Mouse (Mus musculus) heart, embryonic 12.5 days (tissue): ENCODE results near the gene Defb21. TPM values are rescaled to one million over a fixed set of nuclear protein-coding genes. Genes with fewer than 3 reads are reported as not detected.

Experiments used
- polyA plus RNA-seq: library from polyadenylated mRNA; unstranded; fragments of >200 nt; fragmentation: Nextera tagmentation; extraction: Ambion mirVana; gene quantifications from 2 replicates; pipeline ENCODE4 v1.2.1, GENCODE M21; 2016

Gene Defb21
- polyA plus RNA-seq, 1 experiment from 2014 or later: not detected

Other genes starting within 250 kb of the Defb21 start
- 65.3 and 68.9 TPM in 2 replicates for gene Rbck1, start 240.1 kb upstream of the Defb21 start, polyA plus RNA-seq
- 8.5 and 10.1 TPM in 2 replicates for gene Trib3, start 228.7 kb upstream of the Defb21 start, polyA plus RNA-seq
- 3.4 and 3.8 TPM in 2 replicates for gene Nrsn2, start 196.1 kb upstream of the Defb21 start, polyA plus RNA-seq
- 11.5 TPM in 2 replicates for gene Sox12, start 174.7 kb upstream of the Defb21 start, polyA plus RNA-seq
- 61.4 and 64.9 TPM in 2 replicates for gene Zcchc3, start 157.7 kb upstream of the Defb21 start, polyA plus RNA-seq
- gene 6820408C15Rik, start 157.2 kb upstream of the Defb21 start, polyA plus RNA-seq: 1.7 and 2.1 TPM in 2 replicates
- gene Defb23, start 108.1 kb upstream of the Defb21 start, polyA plus RNA-seq: not detected in 2 replicates
- gene Defb20, start 95.7 kb upstream of the Defb21 start, polyA plus RNA-seq: not detected in 2 replicates
- not detected in 2 replicates for gene Defb22, start 82.6 kb upstream of the Defb21 start, polyA plus RNA-seq
- not detected in 2 replicates for gene Defb26, start 61.1 kb upstream of the Defb21 start, polyA plus RNA-seq
- gene Defb28, start 54.5 kb upstream of the Defb21 start, polyA plus RNA-seq: not detected in 2 replicates
- not detected in 2 replicates for gene Defb29, start 32.6 kb upstream of the Defb21 start, polyA plus RNA-seq
- not detected in 2 replicates for gene Gm17416, start 3.4 kb upstream of the Defb21 start, polyA plus RNA-seq
- 0.88 and 0.98 TPM in 2 replicates for gene Defb19, start 7.6 kb downstream of the Defb21 start, polyA plus RNA-seq
- gene Defb45, start 26.7 kb downstream of the Defb21 start, polyA plus RNA-seq: not detected in 2 replicates
- not detected in 2 replicates for gene Defb36, start 31.6 kb downstream of the Defb21 start, polyA plus RNA-seq
- gene Defb25, start 50.3 kb downstream of the Defb21 start, polyA plus RNA-seq: not detected in 2 replicates
- gene Rem1, start 54.2 kb downstream of the Defb21 start, polyA plus RNA-seq: 9.5 and 10.1 TPM in 2 replicates
- 87.5 and 91.9 TPM in 2 replicates for gene H13, start 96.7 kb downstream of the Defb21 start, polyA plus RNA-seq
- 23.1 and 25.2 TPM in 2 replicates for gene Mcts2, start 114.3 kb downstream of the Defb21 start, polyA plus RNA-seq
- 87.7 and 90.9 TPM in 2 replicates for gene Id1, start 163.5 kb downstream of the Defb21 start, polyA plus RNA-seq
- 18.9 and 20.8 TPM in 2 replicates for gene Cox4i2, start 181.4 kb downstream of the Defb21 start, polyA plus RNA-seq